Mouse (Mus musculus): ENCODE data around the gene Foxd1. TPM values are rescaled to one million over a fixed set of nuclear protein-coding genes. Genes with fewer than 3 reads are reported as not detected.

Foxd1 gene
- polyA plus RNA-seq, 1 experiment from 2014 or later: 4.4 TPM

GRCm38 (mm10) chr13:98365766-98366421, 11.9 kb downstream of the Foxd1 start:
- WGBS: under 1% methylated on average over 52 of the region's 52 CpGs
- no peaks in the 10 kb centered on the region for H3K9me3 ChIP-seq (ENCODE audit: control insufficient read depth, low read length)
- no peaks in the 10 kb centered on the region for H3K36me3 ChIP-seq (ENCODE audit: control insufficient read depth, insufficient read depth, low read length)
- H3K4me1 ChIP-seq (replicated peaks; ENCODE audit: control insufficient read depth, insufficient read depth, low read length): peaks cover 12% of the 10 kb centered on the region
- peak overlapping the region; percentile 32; the same call in 1 of the 2 replicates for H3K9ac ChIP-seq (ENCODE audit: low read length)
- peak; percentile 78 for DNase-seq (ENCODE audit: low spot score)
- peaks cover 81% of the 10 kb centered on the region for H3K27me3 ChIP-seq (ENCODE audit: control insufficient read depth, insufficient read depth, low read length)
- H3K4me2 ChIP-seq (ENCODE audit: low read depth, low read length, severe bottlenecking): peak overlapping the region; percentile 47
- no peak overlapping the region for H3K27ac ChIP-seq (ENCODE audit: low read depth, low read length)
- peak overlapping the region; percentile 21 for H3K4me3 ChIP-seq (ENCODE audit: low read depth, low read length)
- peak; percentile 49 for ATAC-seq (replicated peaks; ENCODE audit: low FRiP score)

DNA sequence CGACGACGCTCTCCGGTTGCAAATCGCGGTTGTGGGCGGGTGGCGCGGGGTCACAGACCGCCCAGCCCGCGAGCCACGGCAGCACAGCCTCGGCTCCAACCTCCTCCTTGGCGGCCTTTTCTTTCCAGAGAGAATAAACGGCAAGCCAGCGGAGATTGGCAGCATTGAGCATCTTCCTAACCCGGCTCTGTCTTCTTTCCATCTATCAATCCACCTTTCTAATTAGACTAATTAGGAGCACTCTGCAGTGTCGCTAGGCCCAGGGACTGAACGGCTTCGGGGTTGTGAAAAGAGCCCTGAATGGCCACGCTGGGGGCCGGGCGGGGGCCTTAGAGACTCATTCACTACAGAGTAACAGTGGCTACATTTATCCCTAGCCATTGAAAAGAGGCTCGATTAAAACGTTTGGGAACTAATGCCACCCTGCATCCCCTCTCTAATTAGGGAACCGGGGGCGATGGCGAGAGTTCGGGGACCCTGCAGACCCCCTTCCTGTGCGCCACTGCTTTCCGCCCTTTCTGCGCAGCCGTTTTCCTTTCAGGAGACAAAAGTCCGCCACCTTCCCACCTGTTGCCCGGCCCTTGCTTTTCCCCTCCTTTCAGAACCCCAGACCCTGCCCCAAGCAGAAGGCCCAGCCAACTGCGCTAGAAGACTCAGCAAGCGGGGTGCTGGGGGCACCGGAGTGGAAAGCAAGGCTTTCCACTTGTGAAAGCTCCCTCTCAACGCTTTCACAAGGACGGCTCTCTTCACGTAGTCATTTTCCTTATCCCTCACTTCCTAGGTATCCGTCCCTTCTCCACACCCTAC, 12.6 kb downstream of the Foxd1 start:
- WGBS: under 1% methylated on average over 43 of the region's 43 CpGs
- DNase-seq (ENCODE audit: low spot score): peak; percentile 65
- Histone ChIP-seq H3K27me3 (ENCODE audit: control insufficient read depth, insufficient read depth, low read length) (peaks cover 76% of the 10 kb centered on the region), H3K36me3 (ENCODE audit: control insufficient read depth, insufficient read depth, low read length) (no peaks in the 10 kb centered on the region), H3K4me1 (replicated peaks; ENCODE audit: control insufficient read depth, insufficient read depth, low read length) (peaks cover 12% of the 10 kb centered on the region), H3K4me3 (ENCODE audit: low read depth, low read length) (peak overlapping the region; percentile 21), H3K27ac (ENCODE audit: low read depth, low read length) (no peak overlapping the region), H3K9ac (ENCODE audit: low read length) (peak overlapping the region; percentile 32; the same call in 1 of the 2 replicates), H3K4me2 (ENCODE audit: low read depth, low read length, severe bottlenecking) (peak overlapping the region; percentile 47), H3K9me3 (ENCODE audit: control insufficient read depth, low read length) (no peaks in the 10 kb centered on the region)
- ATAC-seq (replicated peaks; ENCODE audit: low FRiP score): no peak

DNA sequence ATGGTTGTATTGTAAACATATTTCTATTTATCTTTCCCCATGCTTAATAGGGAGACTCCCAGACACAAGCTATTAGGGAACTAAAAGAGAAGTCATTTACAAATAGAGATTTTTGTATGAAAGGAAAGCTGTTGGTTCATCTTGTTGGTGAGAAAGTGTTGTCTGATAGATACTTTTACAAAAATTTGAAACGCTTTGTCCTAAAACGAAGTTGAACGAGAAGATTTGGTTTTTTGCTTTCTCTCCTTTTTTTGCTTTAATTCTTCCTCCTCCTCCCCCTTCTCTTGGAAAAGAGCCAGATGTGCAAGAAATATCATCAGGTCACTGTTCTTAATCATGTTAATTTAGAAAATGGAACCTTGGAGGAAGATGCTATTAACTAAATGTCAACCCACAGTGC, 13.6 kb downstream of the Foxd1 start:
- H3K9me3 ChIP-seq (ENCODE audit: control insufficient read depth, low read length): no peaks in the 10 kb centered on the region
- H3K4me2 ChIP-seq (ENCODE audit: low read depth, low read length, severe bottlenecking): no peak overlapping the region
- H3K27ac ChIP-seq (ENCODE audit: low read depth, low read length): no peak overlapping the region
- DNase-seq (ENCODE audit: low spot score): no peak
- no peaks in the 10 kb centered on the region for H3K36me3 ChIP-seq (ENCODE audit: control insufficient read depth, insufficient read depth, low read length)
- H3K9ac ChIP-seq (ENCODE audit: low read length): no peak overlapping the region
- H3K27me3 ChIP-seq (ENCODE audit: control insufficient read depth, insufficient read depth, low read length): peaks cover 69% of the 10 kb centered on the region
- H3K4me1 ChIP-seq (replicated peaks; ENCODE audit: control insufficient read depth, insufficient read depth, low read length): peaks cover 12% of the 10 kb centered on the region
- no peak overlapping the region for H3K4me3 ChIP-seq (ENCODE audit: low read depth, low read length)
- WGBS: 9% methylated on average over 3 of the region's 3 CpGs
- no peak for ATAC-seq (replicated peaks; ENCODE audit: low FRiP score)

DNA sequence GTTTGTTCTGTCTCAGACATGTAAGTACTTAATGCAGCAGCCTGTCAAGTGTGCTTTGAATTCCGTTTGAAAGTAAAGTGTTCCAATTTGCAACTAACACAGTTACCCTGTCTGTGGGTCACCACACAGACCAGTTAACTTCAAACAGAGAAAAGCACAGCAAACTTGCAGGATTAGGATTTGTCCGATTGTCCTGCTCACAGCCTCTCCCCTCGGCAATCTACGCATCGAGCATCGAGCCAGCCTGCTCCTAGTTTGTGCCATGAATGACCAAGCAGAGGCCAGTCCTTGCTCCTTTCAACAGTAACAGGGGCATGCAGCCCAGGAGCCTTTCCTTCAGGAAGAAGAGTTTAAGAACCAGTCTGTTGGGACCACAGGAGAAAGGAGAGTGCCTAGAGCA, 15.0 kb downstream of the Foxd1 start:
- Histone ChIP-seq H3K4me2 (ENCODE audit: low read depth, low read length, severe bottlenecking) (no peak overlapping the region), H3K27me3 (ENCODE audit: control insufficient read depth, insufficient read depth, low read length) (peaks cover 61% of the 10 kb centered on the region), H3K4me1 (replicated peaks; ENCODE audit: control insufficient read depth, insufficient read depth, low read length) (peaks cover 12% of the 10 kb centered on the region), H3K9me3 (ENCODE audit: control insufficient read depth, low read length) (no peaks in the 10 kb centered on the region), H3K27ac (ENCODE audit: low read depth, low read length) (no peak overlapping the region), H3K9ac (ENCODE audit: low read length) (no peak overlapping the region), H3K36me3 (ENCODE audit: control insufficient read depth, insufficient read depth, low read length) (no peaks in the 10 kb centered on the region), H3K4me3 (ENCODE audit: low read depth, low read length) (no peak overlapping the region)
- DNase-seq (ENCODE audit: low spot score): no peak
- WGBS: 4% methylated on average over 6 of the region's 6 CpGs
- no peak for ATAC-seq (replicated peaks; ENCODE audit: low FRiP score)

DNA sequence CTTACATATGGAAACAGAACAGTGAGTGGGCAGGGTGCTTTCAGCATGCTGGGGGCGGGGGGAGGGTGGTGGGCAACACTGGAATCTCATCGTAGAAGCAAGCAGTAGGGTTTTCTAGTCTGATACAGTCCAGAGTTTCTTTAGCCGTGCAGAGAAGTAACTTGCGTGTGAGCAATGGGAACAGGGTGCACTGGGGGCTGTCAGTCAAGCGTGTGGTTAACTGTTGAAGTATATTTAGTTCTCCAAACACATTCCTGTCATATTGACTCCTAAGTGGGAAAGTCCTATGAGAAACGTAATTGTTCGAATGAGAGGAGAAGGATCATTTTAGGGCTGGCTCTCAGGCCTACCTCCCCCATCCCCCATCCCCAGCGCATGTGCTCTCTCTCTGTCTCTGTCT, 20.5 kb downstream of the Foxd1 start:
- H3K27me3 ChIP-seq (ENCODE audit: control insufficient read depth, insufficient read depth, low read length): peaks cover 15% of the 10 kb centered on the region
- H3K27ac ChIP-seq (ENCODE audit: low read depth, low read length): no peak overlapping the region
- H3K4me2 ChIP-seq (ENCODE audit: low read depth, low read length, severe bottlenecking): no peak overlapping the region
- no peaks in the 10 kb centered on the region for H3K4me1 ChIP-seq (replicated peaks; ENCODE audit: control insufficient read depth, insufficient read depth, low read length)
- no peak overlapping the region for H3K4me3 ChIP-seq (ENCODE audit: low read depth, low read length)
- no peaks in the 10 kb centered on the region for H3K36me3 ChIP-seq (ENCODE audit: control insufficient read depth, insufficient read depth, low read length)
- DNase-seq (ENCODE audit: low spot score) (no peak), ATAC-seq (replicated peaks; ENCODE audit: low FRiP score) (no peak)
- WGBS: 65% methylated on average over 8 of the region's 8 CpGs
- H3K9me3 ChIP-seq (ENCODE audit: control insufficient read depth, low read length): no peaks in the 10 kb centered on the region
- no peak overlapping the region for H3K9ac ChIP-seq (ENCODE audit: low read length)

GRCm38 (mm10) chr13:98374979-98375378, 20.9 kb downstream of the Foxd1 start:
- Histone ChIP-seq H3K4me3 (ENCODE audit: low read depth, low read length) (no peak overlapping the region), H3K27ac (ENCODE audit: low read depth, low read length) (no peak overlapping the region), H3K4me2 (ENCODE audit: low read depth, low read length, severe bottlenecking) (no peak overlapping the region), H3K9me3 (ENCODE audit: control insufficient read depth, low read length) (no peaks in the 10 kb centered on the region), H3K27me3 (ENCODE audit: control insufficient read depth, insufficient read depth, low read length) (peaks cover 10% of the 10 kb centered on the region), H3K4me1 (replicated peaks; ENCODE audit: control insufficient read depth, insufficient read depth, low read length) (no peaks in the 10 kb centered on the region), H3K36me3 (ENCODE audit: control insufficient read depth, insufficient read depth, low read length) (no peaks in the 10 kb centered on the region), H3K9ac (ENCODE audit: low read length) (no peak overlapping the region)
- ATAC-seq (replicated peaks; ENCODE audit: low FRiP score) (no peak), DNase-seq (ENCODE audit: low spot score) (no peak)
- 46% methylated on average over 3 of the region's 3 CpGs for WGBS

- WGBS: 88% methylated on average over 3 of the region's 3 CpGs
- no peak for ATAC-seq (replicated peaks; ENCODE audit: low FRiP score)
Observed at GRCm38 (mm10) chr13:98377746-98378145, 23.7 kb downstream of the Foxd1 start.

DNA sequence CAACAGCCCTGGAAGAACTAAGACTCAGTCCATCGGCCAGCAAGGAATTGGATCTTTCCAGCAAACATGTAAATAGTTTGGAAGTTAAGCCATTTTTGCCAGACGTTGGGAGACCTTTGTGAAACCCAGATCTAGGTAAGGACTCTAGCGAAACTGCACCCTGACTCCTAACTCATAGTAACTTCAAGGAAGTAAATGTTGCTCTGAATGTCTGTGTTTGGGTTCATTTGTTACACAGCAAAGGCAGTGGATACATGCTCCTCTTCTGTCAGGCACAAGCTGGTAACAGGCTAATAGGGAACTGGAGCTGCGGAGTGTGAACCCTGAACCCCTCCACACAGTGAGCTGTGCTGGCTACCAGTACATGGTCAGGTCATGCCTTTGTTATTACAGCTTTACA, 28.7 kb downstream of the Foxd1 start:
- H3K27ac ChIP-seq (ENCODE audit: low read depth, low read length): no peak overlapping the region
- no peak overlapping the region for H3K4me2 ChIP-seq (ENCODE audit: low read depth, low read length, severe bottlenecking)
- H3K9ac ChIP-seq (ENCODE audit: low read length): no peak overlapping the region
- no peak for ATAC-seq (replicated peaks; ENCODE audit: low FRiP score)
- no peak for DNase-seq (ENCODE audit: low spot score)
- no peaks in the 10 kb centered on the region for H3K4me1 ChIP-seq (replicated peaks; ENCODE audit: control insufficient read depth, insufficient read depth, low read length)
- H3K27me3 ChIP-seq (ENCODE audit: control insufficient read depth, insufficient read depth, low read length): no peaks in the 10 kb centered on the region
- H3K36me3 ChIP-seq (ENCODE audit: control insufficient read depth, insufficient read depth, low read length): no peaks in the 10 kb centered on the region
- WGBS: 91% methylated on average over 4 of the region's 4 CpGs
- no peaks in the 10 kb centered on the region for H3K9me3 ChIP-seq (ENCODE audit: control insufficient read depth, low read length)
- H3K4me3 ChIP-seq (ENCODE audit: low read depth, low read length): no peak overlapping the region

More at GRCm38 (mm10) chr13:98377746-98378145, 23.7 kb downstream of the Foxd1 start:
- Histone ChIP-seq H3K27me3 (ENCODE audit: control insufficient read depth, insufficient read depth, low read length) (peaks cover 2% of the 10 kb centered on the region), H3K4me1 (replicated peaks; ENCODE audit: control insufficient read depth, insufficient read depth, low read length) (no peaks in the 10 kb centered on the region), H3K4me2 (ENCODE audit: low read depth, low read length, severe bottlenecking) (no peak overlapping the region), H3K9ac (ENCODE audit: low read length) (no peak overlapping the region), H3K9me3 (ENCODE audit: control insufficient read depth, low read length) (no peaks in the 10 kb centered on the region), H3K4me3 (ENCODE audit: low read depth, low read length) (no peak overlapping the region), H3K27ac (ENCODE audit: low read depth, low read length) (no peak overlapping the region), H3K36me3 (ENCODE audit: control insufficient read depth, insufficient read depth, low read length) (no peaks in the 10 kb centered on the region)
- DNase-seq (ENCODE audit: low spot score): no peak

Data from forebrain, embryonic 11.5 days (tissue).